Mouse (Mus musculus) kidney, postnatal 25 days (tissue): ENCODE measurements around the gene Krt14.
A peak's percentile ranks its signal among the peaks of the same experiment; 100 is the strongest.
"Not testable (repeated sequence)": the region's sequence is repeated elsewhere in the genome, so short reads cannot be mapped to it uniquely, and the experiment has no call there.

Experiments
- DNase-seq, 2 experiments: peaks; one replicate each; pipeline ENCODE4 v3.0.0; 2021; ENCODE audit warnings: mixed read lengths in 2 of 2

The Krt14 gene

GRCm38 (mm10) chr11:100207498-100207897 is at the start of gene Krt14:
Krt14 (minus strand) TSS chr11:100207548.
- no peak for DNase-seq

- no peak for DNase-seq
These were observed 48.2 kb upstream of the Krt14 start for GRCm38 (mm10) chr11:100255514-100255913.

- DNase-seq, result no peak
These were observed 47.2 kb upstream of the Krt14 start for GRCm38 (mm10) chr11:100254360-100255090.

- no peak for DNase-seq
These were observed 41.6 kb upstream of the Krt14 start, which contains the start of gene Krt16 for GRCm38 (mm10) chr11:100248852-100249465. Krt16 (minus strand) TSS chr11:100248902.

- not testable (repeated sequence) for DNase-seq
These were observed 39.1 kb upstream of the Krt14 start for GRCm38 (mm10) chr11:100246471-100246870.

- not testable (repeated sequence) for DNase-seq
These were observed 32.9 kb upstream of the Krt14 start for GRCm38 (mm10) chr11:100240272-100240671.

- no peak for DNase-seq
These were observed 14.4 kb upstream of the Krt14 start for GRCm38 (mm10) chr11:100221741-100222140.

GRCm38 (mm10) chr11:100219304-100219703 is 12.0 kb upstream of the Krt14 start:
- DNase-seq, result no peak

- no peak for DNase-seq
These were observed 1.2 kb upstream of the Krt14 start for GRCm38 (mm10) chr11:100208542-100208941.

GRCm38 (mm10) chr11:100203448-100203847 is 3.9 kb downstream of the Krt14 start:
- DNase-seq, result peak in 1 of 2 experiments; percentile 46

GRCm38 (mm10) chr11:100202906-100203305 is 4.4 kb downstream of the Krt14 start:
- no peak for DNase-seq

- DNase-seq, result no peak
These were observed 7.1 kb downstream of the Krt14 start for GRCm38 (mm10) chr11:100200104-100200820.

GRCm38 (mm10) chr11:100198666-100199065 is 8.7 kb downstream of the Krt14 start:
- DNase-seq, result no peak

GRCm38 (mm10) chr11:100192992-100193391 is 14.4 kb downstream of the Krt14 start, which contains the start of gene Krt9:
Krt9 (minus strand) TSS chr11:100193246.
- DNase-seq, result no peak

- no peak for DNase-seq
These were observed 15.5 kb downstream of the Krt14 start for GRCm38 (mm10) chr11:100191820-100192219.

- DNase-seq, result no peak
These were observed 20.6 kb downstream of the Krt14 start for GRCm38 (mm10) chr11:100186736-100187135.

GRCm38 (mm10) chr11:100181725-100182124 is 25.6 kb downstream of the Krt14 start:
- no peak for DNase-seq

- no peak for DNase-seq
These were observed 28.1 kb downstream of the Krt14 start for GRCm38 (mm10) chr11:100179260-100179659.

- DNase-seq, result no peak
These were observed 29.0 kb downstream of the Krt14 start for GRCm38 (mm10) chr11:100178307-100178706.

GRCm38 (mm10) chr11:100176791-100177190 is 30.6 kb downstream of the Krt14 start:
- DNase-seq, result no peak

- peak; percentile 72 to 84 for DNase-seq
These were observed 38.3 kb downstream of the Krt14 start for GRCm38 (mm10) chr11:100168765-100169762.

- DNase-seq, result peak; percentile 40 to 54
These were observed 39.3 kb downstream of the Krt14 start for GRCm38 (mm10) chr11:100168071-100168470.
